Mouse (Mus musculus) kidney, postnatal 25 days (tissue): ENCODE measurements around the gene Snapc1.

ENCODE experiments used
- DNase-seq, 2 experiments: peaks; one replicate each; pipeline ENCODE4 v3.0.0; 2021; ENCODE audit warnings: mixed read lengths in 2 of 2

Gene Snapc1

GRCm38 (mm10) chr12:73964291-73965281 lies at the start of gene Snapc1:
Gene Snapc1, plus strand, starts transcription at chr12:73964481.
- peak; percentile 98 to 99 for DNase-seq

GRCm38 (mm10) chr12:73918479-73918878 lies 45.8 kb upstream of the Snapc1 start:
- DNase-seq: no peak

- DNase-seq: peak; percentile 36 to 71
These were observed 34.0 kb upstream of the Snapc1 start for GRCm38 (mm10) chr12:73930266-73930665.

GRCm38 (mm10) chr12:73931274-73931673 lies 33.0 kb upstream of the Snapc1 start:
- DNase-seq: peak; percentile 46 to 54

- DNase-seq: no peak
These were observed 29.8 kb upstream of the Snapc1 start for GRCm38 (mm10) chr12:73934528-73934927.

GRCm38 (mm10) chr12:73937353-73937752 lies 26.9 kb upstream of the Snapc1 start, which contains the start of gene Gm49321:
Gene Gm49321, plus strand, starts transcription at chr12:73937653.
- no peak for DNase-seq

GRCm38 (mm10) chr12:73939542-73939941 lies 24.7 kb upstream of the Snapc1 start:
- DNase-seq: no peak

GRCm38 (mm10) chr12:73948415-73948814 lies 15.9 kb upstream of the Snapc1 start:
- no peak for DNase-seq

GRCm38 (mm10) chr12:73949318-73950058 lies 14.8 kb upstream of the Snapc1 start:
- DNase-seq: peak; percentile 54 to 72

GRCm38 (mm10) chr12:73952879-73953278 lies 11.4 kb upstream of the Snapc1 start:
- peak; percentile 45 to 55 for DNase-seq

- DNase-seq: no peak
These were observed 10.7 kb upstream of the Snapc1 start for GRCm38 (mm10) chr12:73953420-73954186.

- no peak for DNase-seq
These were observed 9.5 kb upstream of the Snapc1 start for GRCm38 (mm10) chr12:73954785-73955184.

- DNase-seq: no peak
These were observed 6.6 kb upstream of the Snapc1 start for GRCm38 (mm10) chr12:73957676-73958075.

GRCm38 (mm10) chr12:73958830-73959229 lies 5.5 kb upstream of the Snapc1 start:
- no peak for DNase-seq

GRCm38 (mm10) chr12:73969142-73969541 lies 4.9 kb downstream of the Snapc1 start:
- DNase-seq: no peak

- no peak for DNase-seq
These were observed 10.3 kb downstream of the Snapc1 start for GRCm38 (mm10) chr12:73974584-73974983.

- peak; percentile 88 to 92 for DNase-seq
These were observed 13.9 kb downstream of the Snapc1 start for GRCm38 (mm10) chr12:73978144-73978543.

GRCm38 (mm10) chr12:73979667-73980066 lies 15.4 kb downstream of the Snapc1 start:
- no peak for DNase-seq

- DNase-seq: peak; percentile 93
These were observed 18.3 kb downstream of the Snapc1 start for GRCm38 (mm10) chr12:73982533-73982932.

GRCm38 (mm10) chr12:73986299-73986698 lies 22.0 kb downstream of the Snapc1 start:
- peak; percentile 75 to 79 for DNase-seq

- DNase-seq: no peak
These were observed 24.2 kb downstream of the Snapc1 start for GRCm38 (mm10) chr12:73988393-73989008.

GRCm38 (mm10) chr12:73989594-73989993 lies 25.3 kb downstream of the Snapc1 start:
- peak; percentile 54 to 77 for DNase-seq
